Mouse (Mus musculus): Measurements from ENCODE around the gene Tpd52l1. TPM values are rescaled to one million over a fixed set of nuclear protein-coding genes. Genes with fewer than 3 reads are reported as not detected.

The Tpd52l1 gene
- total RNA-seq, 2 experiments from 2014 or later: 2.1 to 2.7 TPM

Other genes with a start within 250 kb of the Tpd52l1 start
- gene Hddc2, start 132.6 kb downstream of the Tpd52l1 start, total RNA-seq (2021): 10 to 100 TPM in 1 of 2 experiments, 1 to 10 TPM in 1; 9.3 to 10.7 TPM
- 1 to 10 TPM; 3.3 to 4.4 TPM for gene Rnf217, start 163.2 kb upstream of the Tpd52l1 start, total RNA-seq (2021)